Mouse (Mus musculus): ENCODE data around the gene Ptpn22. TPM values are rescaled to one million over a fixed set of nuclear protein-coding genes. Genes with fewer than 3 reads are reported as not detected.

Ptpn22 gene
- total and polyA plus RNA-seq, 3 experiments = 21.9 to 90.9 (median 46.9) TPM

GRCm38 (mm10) chr3:103868008-103868407 is 8.4 kb downstream of the Ptpn22 start:
- H3K9ac ChIP-seq (ENCODE audit: insufficient read depth, low read depth) = peak overlapping the region; percentile 71
- H3K36me3 ChIP-seq (replicated peaks in 1 of 2; ENCODE audit: control insufficient read depth in 1 of 2, insufficient read depth in 1 of 2, low read length in 1 of 2) = peaks cover 25 to 51% of the 10 kb centered on the region in 2 experiments
- no peak overlapping the region for H3K4me3 ChIP-seq (replicated peaks in 1 of 3; ENCODE audit: low read depth in 2 of 3, low read length in 2 of 3, poor library complexity in 1 of 3)
- dilution Hi-C loops (cut with MboI; ENCODE audit: extremely low pct_ligation_motif_present, extremely low pct_unique_long_range_greater_than_20kb, low sequenced_read_pairs) (no loop called here), in situ Hi-C loops (cut with MboI; ENCODE audit: low pct_ligation_motif_present, low pct_unique_long_range_greater_than_20kb, low sequenced_read_pairs) (no loop called here)
- H3K4me1 ChIP-seq (ENCODE audit: control insufficient read depth in 1 of 2, insufficient read depth in 2 of 2) = peaks cover 27 to 84% of the 10 kb centered on the region in 2 experiments
- H3K27ac ChIP-seq (ENCODE audit: insufficient read depth, low read depth) = peak overlapping the region; percentile 95
- no peak for TF ChIP-seq JUND (conservative IDR thresholded peaks at IDR 0.05; ENCODE audit: low read depth, low read length)
- TF ChIP-seq SIN3A (IDR thresholded peaks at IDR 0.05; ENCODE audit: low read length) = no peak
- no peak for TF ChIP-seq USF2 (conservative IDR thresholded peaks at IDR 0.05; ENCODE audit: low read depth, low read length)
- TF ChIP-seq EP300 (IDR thresholded peaks at IDR 0.05; ENCODE audit: low read length) = 0 out of 2 replicates have a peak, but pooled peaks have one; percentile 6
- no peak for TF ChIP-seq ELF1 (IDR thresholded peaks at IDR 0.05; ENCODE audit: low read depth, low read length)
- no peak for TF ChIP-seq SMC3 (IDR thresholded peaks at IDR 0.05; ENCODE audit: low read depth, low read length)
- TF ChIP-seq MAX (IDR thresholded peaks at IDR 0.05; ENCODE audit: low read length) = peak; percentile 32; the same call in 1 of the 2 replicates
- no peak for TF ChIP-seq IRF4 (IDR thresholded peaks at IDR 0.05; ENCODE audit: low read depth, low read length)
- TF ChIP-seq UBTF (IDR thresholded peaks at IDR 0.05; ENCODE audit: low read depth, low read length) = no peak
- no peak for TF ChIP-seq ZNF384 (IDR thresholded peaks at IDR 0.05; ENCODE audit: low read depth, low read length)
- TF ChIP-seq HCFC1 (IDR thresholded peaks at IDR 0.05; ENCODE audit: low read depth, low read length) = no peak
- TF ChIP-seq MYC (IDR thresholded peaks at IDR 0.05; ENCODE audit: low read depth, low read length) = no peak
- TF ChIP-seq ZKSCAN1 (IDR thresholded peaks at IDR 0.05; ENCODE audit: borderline replicate concordance, low read depth, low read length) = no peak
- TF ChIP-seq NRF1 (IDR thresholded peaks at IDR 0.05; ENCODE audit: low read depth, low read length) = no peak
- no peak for DNase-seq (ENCODE audit: extremely low read depth)
- H3K79me2 ChIP-seq (replicated peaks; ENCODE audit: control insufficient read depth, extremely low read depth, insufficient read depth, poor library complexity, severe bottlenecking) = peaks cover 74% of the 10 kb centered on the region
- H3K4me2 ChIP-seq (ENCODE audit: insufficient read depth, low read depth, poor library complexity, severe bottlenecking) = peak overlapping the region; percentile 26
- H3K27me3 ChIP-seq (replicated peaks) = no peaks in the 10 kb centered on the region
- peaks cover 4% of the 10 kb centered on the region for H3K9me3 ChIP-seq (replicated peaks; ENCODE audit: low read length)

GRCm38 (mm10) chr3:103872663-103873098 is 13.1 kb downstream of the Ptpn22 start:
- peak overlapping the region; percentile 99 for H3K27ac ChIP-seq (ENCODE audit: insufficient read depth, low read depth)
- dilution Hi-C loops (cut with MboI; ENCODE audit: extremely low pct_ligation_motif_present, extremely low pct_unique_long_range_greater_than_20kb, low sequenced_read_pairs) (no loop called here), in situ Hi-C loops (cut with MboI; ENCODE audit: low pct_ligation_motif_present, low pct_unique_long_range_greater_than_20kb, low sequenced_read_pairs) (no loop called here)
- H3K4me2 ChIP-seq (ENCODE audit: insufficient read depth, low read depth, poor library complexity, severe bottlenecking) = peak overlapping the region; percentile 26; the same call in 1 of the 2 replicates
- no peaks in the 10 kb centered on the region for H3K27me3 ChIP-seq (replicated peaks)
- peak; percentile 89 for DNase-seq (ENCODE audit: extremely low read depth)
- H3K4me3 ChIP-seq (replicated peaks in 1 of 3; ENCODE audit: low read depth in 2 of 3, low read length in 2 of 3, poor library complexity in 1 of 3) = peak overlapping the region in 1 of 3 experiments; percentile 45
- no peak overlapping the region for H3K9ac ChIP-seq (ENCODE audit: insufficient read depth, low read depth)
- H3K9me3 ChIP-seq (replicated peaks; ENCODE audit: low read length) = peaks cover 4% of the 10 kb centered on the region
- H3K36me3 ChIP-seq (replicated peaks in 1 of 2; ENCODE audit: control insufficient read depth in 1 of 2, insufficient read depth in 1 of 2, low read length in 1 of 2) = peaks cover 46 to 65% of the 10 kb centered on the region in 2 experiments
- peaks cover 60% of the 10 kb centered on the region for H3K79me2 ChIP-seq (replicated peaks; ENCODE audit: control insufficient read depth, extremely low read depth, insufficient read depth, poor library complexity, severe bottlenecking)
- H3K4me1 ChIP-seq (ENCODE audit: control insufficient read depth in 1 of 2, insufficient read depth in 2 of 2) = peaks cover 27 to 91% of the 10 kb centered on the region in 2 experiments
- peak; percentile 94 for TF ChIP-seq MYC (IDR thresholded peaks at IDR 0.05; ENCODE audit: low read depth, low read length)
- peak; percentile 95 for TF ChIP-seq BHLHE40 (IDR thresholded peaks at IDR 0.05; ENCODE audit: low read depth, low read length)
- TF ChIP-seq JUN (IDR thresholded peaks at IDR 0.05; ENCODE audit: insufficient read depth, low read depth, low read length) = peak; percentile 84
- peak; percentile 69; the same call in 1 of the 2 replicates for TF ChIP-seq MXI1 (IDR thresholded peaks at IDR 0.05; ENCODE audit: low read depth, low read length)
- peak; percentile 85 for TF ChIP-seq CHD2 (IDR thresholded peaks at IDR 0.05; ENCODE audit: low read length)
- peak; percentile 88 for TF ChIP-seq MAFK (IDR thresholded peaks at IDR 0.05; ENCODE audit: insufficient replicate concordance, low read length)
- TF ChIP-seq GABPA (IDR thresholded peaks at IDR 0.05; ENCODE audit: insufficient replicate concordance, low read depth, low read length) = no peak
- no peak for TF ChIP-seq UBTF (IDR thresholded peaks at IDR 0.05; ENCODE audit: low read depth, low read length)
- TF ChIP-seq IRF4 (IDR thresholded peaks at IDR 0.05; ENCODE audit: low read depth, low read length) = peak; percentile 98
- TF ChIP-seq NELFE (IDR thresholded peaks at IDR 0.05; ENCODE audit: low read depth, low read length) = no peak
- no peak for TF ChIP-seq ZC3H11A (IDR thresholded peaks at IDR 0.05; ENCODE audit: low read depth, low read length)
- TF ChIP-seq CTCF (conservative IDR thresholded peaks at IDR 0.05 in 1 of 2, IDR thresholded peaks at IDR 0.05 in 1 of 2; ENCODE audit: low read depth in 2 of 2, low read length in 2 of 2) = no peak
- peak; percentile 67; the same call in 1 of the 2 replicates for TF ChIP-seq SIN3A (IDR thresholded peaks at IDR 0.05; ENCODE audit: low read length)
- TF ChIP-seq USF1 (IDR thresholded peaks at IDR 0.05; ENCODE audit: low read depth, low read length) = no peak
- no peak for TF ChIP-seq PAX5 (IDR thresholded peaks at IDR 0.05; ENCODE audit: low read length)
- TF ChIP-seq MEF2A (IDR thresholded peaks at IDR 0.05; ENCODE audit: borderline replicate concordance, low read depth, low read length) = peak; percentile 91
- TF ChIP-seq POLR2A (IDR thresholded peaks at IDR 0.05; ENCODE audit: low read depth, low read length) = no peak
- TF ChIP-seq ELF1 (IDR thresholded peaks at IDR 0.05; ENCODE audit: low read depth, low read length) = peak; percentile 30; the same call in 1 of the 2 replicates
- no peak for TF ChIP-seq ZNF384 (IDR thresholded peaks at IDR 0.05; ENCODE audit: low read depth, low read length)
- TF ChIP-seq MAZ (IDR thresholded peaks at IDR 0.05; ENCODE audit: low read depth, low read length) = no peak
- no peak for TF ChIP-seq USF2 (conservative IDR thresholded peaks at IDR 0.05; ENCODE audit: low read depth, low read length)
- no peak for TF ChIP-seq ZKSCAN1 (IDR thresholded peaks at IDR 0.05; ENCODE audit: borderline replicate concordance, low read depth, low read length)
- TF ChIP-seq SMC3 (IDR thresholded peaks at IDR 0.05; ENCODE audit: low read depth, low read length) = no peak
- no peak for TF ChIP-seq E2F4 (IDR thresholded peaks at IDR 0.05; ENCODE audit: insufficient replicate concordance, low read depth, low read length)
- peak; percentile 98 for TF ChIP-seq EP300 (IDR thresholded peaks at IDR 0.05; ENCODE audit: low read length)
- peak; percentile 90 for TF ChIP-seq TCF12 (IDR thresholded peaks at IDR 0.05; ENCODE audit: low read depth, low read length)
- TF ChIP-seq HCFC1 (IDR thresholded peaks at IDR 0.05; ENCODE audit: low read depth, low read length) = no peak; the same call in 1 of the 2 replicates

All from CH12.LX (cell line).